7 mouse cellular contexts compared by ENCODE assay signal in genomic region chr9:108452291-108452906, GRCm38 (mm10). TPM values are rescaled to one million over a fixed set of nuclear protein-coding genes. Genes with fewer than 3 reads are reported as not detected.
A peak's percentile ranks its signal among the peaks of the same experiment; 100 is the strongest.
DNase-seq lines count a peak whose midpoint lies in the region; ATAC-seq lines count a peak whose summit lies in the region.

No protein-coding gene starts in this region.

- ATAC-seq in intestine, embryonic 16.5 days, result peak; percentile 88

- H3K9ac ChIP-seq in intestine, embryonic 16.5 days (ENCODE audit: low read depth, low read length), result peak overlapping the region; percentile 74

- under 1% methylated on average over 38 of the region's 40 CpGs for WGBS in intestine, embryonic 16.5 days
- under 1% methylated on average over 40 of the region's 40 CpGs for WGBS in midbrain, embryonic 10.5 days

- peak; percentile 89 for DNase-seq in adrenal gland, adult 2 months
- peak; percentile 85 for DNase-seq in embryo, embryonic 11.5 days (ENCODE audit: low read depth, low spot score)
- peak; percentile 87 to 92 for DNase-seq in gastrocnemius, postnatal 4 days (ENCODE audit: low spot score in 2 of 2)
- DNase-seq in left cerebral cortex, postnatal 36 days (ENCODE audit: low spot score in 2 of 2), result peak; percentile 83 to 86
- peak; percentile 91 for DNase-seq in midbrain, embryonic 10.5 days (ENCODE audit: low spot score)
- peak; percentile 97 for DNase-seq in right cerebral cortex, postnatal 4 days

- H3K27me3 ChIP-seq in intestine, embryonic 16.5 days (replicated peaks; ENCODE audit: control insufficient read depth, insufficient read depth, low read length), result no peaks in the 10 kb centered on the region
- peaks cover 10% of the 10 kb centered on the region for H3K27me3 ChIP-seq in midbrain, embryonic 10.5 days (ENCODE audit: low read depth, poor library complexity, severe bottlenecking)

- intact Hi-C loops in left cerebral cortex, postnatal 36 days (cut with DNase I), result loop anchor here (5.0 kb wide), 2 partner anchors 50 to 105 kb away; partner anchors contain the start of gene Usp4

- H3K27ac ChIP-seq in intestine, embryonic 16.5 days (ENCODE audit: low read length), result peak overlapping the region; percentile 66
- peak overlapping the region; percentile 92 for H3K27ac ChIP-seq in midbrain, embryonic 10.5 days (replicated peaks)

- H3K4me2 ChIP-seq in intestine, embryonic 16.5 days (ENCODE audit: low read depth, low read length), result peak overlapping the region; percentile 98

- H3K36me3 ChIP-seq in intestine, embryonic 16.5 days (ENCODE audit: control insufficient read depth, insufficient read depth, low read length), result no peaks in the 10 kb centered on the region; the same call in 1 of the 2 replicates
- H3K36me3 ChIP-seq in midbrain, embryonic 10.5 days, result peaks cover 17% of the 10 kb centered on the region

- H3K4me3 ChIP-seq in intestine, embryonic 16.5 days (ENCODE audit: low read length), result peak overlapping the region; percentile 66
- peak overlapping the region; percentile 69 for H3K4me3 ChIP-seq in midbrain, embryonic 10.5 days

- peaks cover 30% of the 10 kb centered on the region for H3K4me1 ChIP-seq in intestine, embryonic 16.5 days (ENCODE audit: control insufficient read depth, insufficient read depth, low read length)
- H3K4me1 ChIP-seq in midbrain, embryonic 10.5 days, result peaks cover 54% of the 10 kb centered on the region

- no peaks in the 10 kb centered on the region for H3K9me3 ChIP-seq in intestine, embryonic 16.5 days (ENCODE audit: control insufficient read depth, low read length)
- no peaks in the 10 kb centered on the region for H3K9me3 ChIP-seq in midbrain, embryonic 10.5 days (replicated peaks)

RNA-seq across cellular contexts. Expression of gene Ccdc71, which starts 7.9 kb away (rescaled TPM):
- 10 to 100 TPM; 27.8 to 46.5 TPM for total RNA-seq in adrenal gland, adult 2 months (2021)
- 23.0 and 28.1 TPM in 2 replicates for polyA plus RNA-seq in adrenal gland, adult 2 months (2012; rRNA removed)
- 10 to 100 TPM; 27.0 to 31.3 TPM for total RNA-seq in gastrocnemius, postnatal 4 days (2021)
- 49.2 and 53.5 TPM in 2 replicates for polyA plus RNA-seq in intestine, embryonic 16.5 days (2015; fragmentation: Nextera tagmentation; extraction: Ambion mirVana)
- total RNA-seq in left cerebral cortex, postnatal 36 days (2021), result 10 to 100 TPM; 36.1 to 41.5 TPM
- 58.2 and 59.4 TPM in 2 replicates for polyA plus RNA-seq in midbrain, embryonic 10.5 days (2016; fragmentation: Nextera tagmentation; extraction: Ambion mirVana)

RNA-seq across cellular contexts. Expression of gene Klhdc8b, which starts 9.0 kb away (rescaled TPM):
- 10 to 100 TPM; 19.4 to 24.5 TPM for total RNA-seq in adrenal gland, adult 2 months (2021)
- 73.1 and 81.9 TPM in 2 replicates for polyA plus RNA-seq in adrenal gland, adult 2 months (2012; rRNA removed)
- 10 to 100 TPM; 13.4 to 15.3 TPM for total RNA-seq in gastrocnemius, postnatal 4 days (2021)
- 44.7 and 49.6 TPM in 2 replicates for polyA plus RNA-seq in intestine, embryonic 16.5 days (2015; fragmentation: Nextera tagmentation; extraction: Ambion mirVana)
- total RNA-seq in left cerebral cortex, postnatal 36 days (2021), result 10 to 100 TPM; 31.1 to 33.9 TPM
- 43.1 and 52.1 TPM in 2 replicates for polyA plus RNA-seq in midbrain, embryonic 10.5 days (2016; fragmentation: Nextera tagmentation; extraction: Ambion mirVana)

RNA-seq across cellular contexts. Expression of gene BC048562, which starts 16.1 kb away (rescaled TPM):
- not detected for total RNA-seq in adrenal gland, adult 2 months (2021)
- polyA plus RNA-seq in adrenal gland, adult 2 months (2012; rRNA removed), result not detected in 2 replicates
- not detected for total RNA-seq in gastrocnemius, postnatal 4 days (2021)
- not detected in 2 replicates for polyA plus RNA-seq in intestine, embryonic 16.5 days (2015; fragmentation: Nextera tagmentation; extraction: Ambion mirVana)
- not detected for total RNA-seq in left cerebral cortex, postnatal 36 days (2021)
- not detected in 2 replicates for polyA plus RNA-seq in midbrain, embryonic 10.5 days (2016; fragmentation: Nextera tagmentation; extraction: Ambion mirVana)

RNA-seq across cellular contexts. Expression of gene Ccdc36, which starts 24.1 kb away (rescaled TPM):
- total RNA-seq in adrenal gland, adult 2 months (2021), result not detected
- polyA plus RNA-seq in adrenal gland, adult 2 months (2012; rRNA removed), result not detected in 2 replicates
- under 1 TPM; 0.21 to 0.25 TPM for total RNA-seq in gastrocnemius, postnatal 4 days (2021)
- polyA plus RNA-seq in intestine, embryonic 16.5 days (2015; fragmentation: Nextera tagmentation; extraction: Ambion mirVana), result 1.1 TPM in 2 replicates
- total RNA-seq in left cerebral cortex, postnatal 36 days (2021), result under 1 TPM; 0.14 to 0.15 TPM
- polyA plus RNA-seq in midbrain, embryonic 10.5 days (2016; fragmentation: Nextera tagmentation; extraction: Ambion mirVana), result 0.81 and 1.1 TPM in 2 replicates

RNA-seq across cellular contexts. Expression of gene Lamb2, which starts 27.1 kb away (rescaled TPM):
- 100 to 1,000 TPM in 1 of 2 experiments, 10 to 100 TPM in 1; 94.0 to 107 TPM for total RNA-seq in adrenal gland, adult 2 months (2021)
- polyA plus RNA-seq in adrenal gland, adult 2 months (2012; rRNA removed), result 136 and 150 TPM in 2 replicates
- total RNA-seq in gastrocnemius, postnatal 4 days (2021), result 100 to 1,000 TPM; 180 to 191 TPM
- 26.6 and 33.6 TPM in 2 replicates for polyA plus RNA-seq in intestine, embryonic 16.5 days (2015; fragmentation: Nextera tagmentation; extraction: Ambion mirVana)
- total RNA-seq in left cerebral cortex, postnatal 36 days (2021), result 10 to 100 TPM; 22.8 to 43.1 TPM
- polyA plus RNA-seq in midbrain, embryonic 10.5 days (2016; fragmentation: Nextera tagmentation; extraction: Ambion mirVana), result 42.7 and 46.2 TPM in 2 replicates

Comparison
In these comparisons a context has a peak if more than half of its experiments do, and no peak if none do; other contexts are left out.
1. Peak in every context shown above with its lines: DNase-seq, ATAC-seq, H3K4me3 ChIP-seq and H3K27ac ChIP-seq.